Mouse (Mus musculus) heart, adult 11 months (tissue): ENCODE results near the gene Hectd1.

ENCODE experiments used
- DNase-seq: peaks from one replicate; pipeline ENCODE4 v3.0.0; 2022

The Hectd1 gene

GRCm38 (mm10) chr12:51767454-51767853 is 61.9 kb downstream of the Hectd1 start:
- no peak for DNase-seq

- DNase-seq = no peak
These were observed 70.0 kb downstream of the Hectd1 start for GRCm38 (mm10) chr12:51759374-51759773.

- DNase-seq = peak; percentile 76
These were observed 72.8 kb downstream of the Hectd1 start for GRCm38 (mm10) chr12:51756599-51756961.

GRCm38 (mm10) chr12:51755938-51756598 is 73.3 kb downstream of the Hectd1 start:
- DNase-seq = peak; percentile 52

GRCm38 (mm10) chr12:51747348-51747747 is 82.0 kb downstream of the Hectd1 start:
- DNase-seq = no peak

- DNase-seq = peak; percentile 70
These were observed 84.4 kb downstream of the Hectd1 start for GRCm38 (mm10) chr12:51744957-51745356.

GRCm38 (mm10) chr12:51741690-51742089 is 87.6 kb downstream of the Hectd1 start:
- peak; percentile 88 for DNase-seq

- no peak for DNase-seq
These were observed 92.5 kb downstream of the Hectd1 start for GRCm38 (mm10) chr12:51736807-51737206.

- peak; percentile 82 for DNase-seq
These were observed 93.0 kb downstream of the Hectd1 start for GRCm38 (mm10) chr12:51736381-51736780.

GRCm38 (mm10) chr12:51735840-51736271 is 93.5 kb downstream of the Hectd1 start:
- peak; percentile 86 for DNase-seq

GRCm38 (mm10) chr12:51734605-51735211 is 94.6 kb downstream of the Hectd1 start:
- peak; percentile 91 for DNase-seq

- no peak for DNase-seq
These were observed 99.5 kb downstream of the Hectd1 start for GRCm38 (mm10) chr12:51729827-51730226.

- peak; percentile 98 for DNase-seq
These were observed 100.3 kb downstream of the Hectd1 start for GRCm38 (mm10) chr12:51729058-51729457.

GRCm38 (mm10) chr12:51721836-51722235 is 107.5 kb downstream of the Hectd1 start:
- DNase-seq = no peak

GRCm38 (mm10) chr12:51718617-51719016 is 110.7 kb downstream of the Hectd1 start:
- DNase-seq = no peak

- no peak for DNase-seq
These were observed 116.7 kb downstream of the Hectd1 start for GRCm38 (mm10) chr12:51712685-51713084.

- DNase-seq = peak; percentile 92
These were observed 119.2 kb downstream of the Hectd1 start for GRCm38 (mm10) chr12:51710154-51710553.

- no peak for DNase-seq
These were observed 119.6 kb downstream of the Hectd1 start for GRCm38 (mm10) chr12:51709741-51710140.

- peak; percentile 97 for DNase-seq
These were observed 120.2 kb downstream of the Hectd1 start for GRCm38 (mm10) chr12:51708941-51709686.

GRCm38 (mm10) chr12:51706673-51707235 is 122.6 kb downstream of the Hectd1 start:
- DNase-seq = peak; percentile 77

- DNase-seq = peak; percentile 89
These were observed 123.6 kb downstream of the Hectd1 start for GRCm38 (mm10) chr12:51705778-51706177.

- peak; percentile 76 for DNase-seq
These were observed 124.8 kb downstream of the Hectd1 start for GRCm38 (mm10) chr12:51704572-51704971.

- DNase-seq = peak; percentile 90
These were observed 125.5 kb downstream of the Hectd1 start for GRCm38 (mm10) chr12:51703859-51704258.

- peak; percentile 68 for DNase-seq
These were observed 127.6 kb downstream of the Hectd1 start for GRCm38 (mm10) chr12:51701723-51702122.
